Mouse (Mus musculus): Measurements from ENCODE around the gene Grm8. TPM values are rescaled to one million over a fixed set of nuclear protein-coding genes. Genes with fewer than 3 reads are reported as not detected.

Gene Grm8
- total RNA-seq, 2 experiments from 2014 or later, result 8.9 to 10.2 TPM

GRCm38 (mm10) chr6:27646503-27646902, 488.5 kb downstream of the Grm8 start:
- H3K27ac ChIP-seq, result no peak overlapping the region
- no peak for TF ChIP-seq CTCF (conservative IDR thresholded peaks at IDR 0.05)
- H3K4me3 ChIP-seq, result no peak overlapping the region
- peak; percentile 11 to 12 for DNase-seq (ENCODE audit: low spot score in 2 of 2)

GRCm38 (mm10) chr6:27645054-27645453, 489.9 kb downstream of the Grm8 start:
- no peak for TF ChIP-seq CTCF (conservative IDR thresholded peaks at IDR 0.05)
- DNase-seq (ENCODE audit: low spot score in 2 of 2), result no peak

GRCm38 (mm10) chr6:27635898-27636297, 499.1 kb downstream of the Grm8 start:
- H3K4me3 ChIP-seq, result no peak overlapping the region
- no peak for DNase-seq (ENCODE audit: low spot score in 2 of 2)
- no peak overlapping the region for H3K27ac ChIP-seq
- TF ChIP-seq CTCF (conservative IDR thresholded peaks at IDR 0.05), result no peak

More at GRCm38 (mm10) chr6:27645054-27645453, 489.9 kb downstream of the Grm8 start:
- no peak overlapping the region for H3K4me3 ChIP-seq
- H3K27ac ChIP-seq, result no peak overlapping the region

GRCm38 (mm10) chr6:27617472-27617871, 517.5 kb downstream of the Grm8 start:
- H3K4me3 ChIP-seq, result no peak overlapping the region
- TF ChIP-seq CTCF (conservative IDR thresholded peaks at IDR 0.05), result no peak
- H3K27ac ChIP-seq, result no peak overlapping the region
- DNase-seq (ENCODE audit: low spot score in 2 of 2), result no peak

GRCm38 (mm10) chr6:27580485-27580884, 554.5 kb downstream of the Grm8 start:
- no peak for TF ChIP-seq CTCF (conservative IDR thresholded peaks at IDR 0.05)
- Histone ChIP-seq H3K4me3 (no peak overlapping the region), H3K27ac (no peak overlapping the region)
- no peak for DNase-seq (ENCODE audit: low spot score in 2 of 2)

GRCm38 (mm10) chr6:27545516-27545915, 589.5 kb downstream of the Grm8 start:
- DNase-seq (ENCODE audit: low spot score in 2 of 2), result no peak
- H3K4me3 ChIP-seq, result no peak overlapping the region
- H3K27ac ChIP-seq, result no peak overlapping the region
- no peak for TF ChIP-seq CTCF (conservative IDR thresholded peaks at IDR 0.05)

- no peak for DNase-seq (ENCODE audit: low spot score in 2 of 2)
- TF ChIP-seq CTCF (conservative IDR thresholded peaks at IDR 0.05), result no peak
- H3K4me3 ChIP-seq, result no peak overlapping the region
- H3K27ac ChIP-seq, result no peak overlapping the region
Measured at GRCm38 (mm10) chr6:27517620-27518019, 617.4 kb downstream of the Grm8 start.

GRCm38 (mm10) chr6:27460998-27461397, 674.0 kb downstream of the Grm8 start:
- Histone ChIP-seq H3K27ac (no peak overlapping the region), H3K4me3 (no peak overlapping the region)
- no peak for TF ChIP-seq CTCF (conservative IDR thresholded peaks at IDR 0.05)
- no peak for DNase-seq (ENCODE audit: low spot score in 2 of 2)

GRCm38 (mm10) chr6:27408473-27408872, 726.5 kb downstream of the Grm8 start:
- H3K27ac ChIP-seq, result no peak overlapping the region
- DNase-seq (ENCODE audit: low spot score in 2 of 2), result peak; percentile 48 to 70
- no peak overlapping the region for H3K4me3 ChIP-seq
- peak; percentile 14 for TF ChIP-seq CTCF (conservative IDR thresholded peaks at IDR 0.05)

GRCm38 (mm10) chr6:27372416-27372815, 762.6 kb downstream of the Grm8 start:
- no peak for TF ChIP-seq CTCF (conservative IDR thresholded peaks at IDR 0.05)
- Histone ChIP-seq H3K4me3 (no peak overlapping the region), H3K27ac (no peak overlapping the region)
- no peak for DNase-seq (ENCODE audit: low spot score in 2 of 2)

- Histone ChIP-seq H3K27ac (no peak overlapping the region), H3K4me3 (no peak overlapping the region)
- no peak for DNase-seq (ENCODE audit: low spot score in 2 of 2)
- TF ChIP-seq CTCF (conservative IDR thresholded peaks at IDR 0.05), result no peak
Measured at GRCm38 (mm10) chr6:27371095-27371494, 763.9 kb downstream of the Grm8 start.

- H3K4me3 ChIP-seq, result no peak overlapping the region
- TF ChIP-seq CTCF (conservative IDR thresholded peaks at IDR 0.05), result no peak
- DNase-seq (ENCODE audit: low spot score in 2 of 2), result no peak
- H3K27ac ChIP-seq, result no peak overlapping the region
Measured at GRCm38 (mm10) chr6:27363775-27364174, 771.2 kb downstream of the Grm8 start.

- no peak overlapping the region for H3K27ac ChIP-seq
- TF ChIP-seq CTCF (conservative IDR thresholded peaks at IDR 0.05), result no peak
- no peak overlapping the region for H3K4me3 ChIP-seq
- DNase-seq (ENCODE audit: low spot score in 2 of 2), result no peak
Measured at GRCm38 (mm10) chr6:27360440-27360839, 774.5 kb downstream of the Grm8 start.

GRCm38 (mm10) chr6:27351147-27351546, 783.8 kb downstream of the Grm8 start:
- H3K4me3 ChIP-seq, result no peak overlapping the region
- TF ChIP-seq CTCF (conservative IDR thresholded peaks at IDR 0.05), result no peak
- no peak overlapping the region for H3K27ac ChIP-seq
- no peak for DNase-seq (ENCODE audit: low spot score in 2 of 2)

- H3K4me3 ChIP-seq, result no peak overlapping the region
- no peak overlapping the region for H3K27ac ChIP-seq
- DNase-seq (ENCODE audit: low spot score in 2 of 2), result no peak
- TF ChIP-seq CTCF (conservative IDR thresholded peaks at IDR 0.05), result no peak
Measured at GRCm38 (mm10) chr6:27348272-27348671, 786.7 kb downstream of the Grm8 start.
